8 mouse cellular contexts compared by ENCODE assay signal in genomic region chr6:115852446-115853090, GRCm38 (mm10). TPM values are rescaled to one million over a fixed set of nuclear protein-coding genes. Genes with fewer than 3 reads are reported as not detected.
A peak's percentile ranks its signal among the peaks of the same experiment; 100 is the strongest.
DNase-seq lines count a peak whose midpoint lies in the region; ATAC-seq and TF ChIP-seq lines count a peak whose summit lies in the region.

No protein-coding gene starts in this region.

- TF ChIP-seq CTCF in forebrain, postnatal 0 days (IDR thresholded peaks at IDR 0.05; ENCODE audit: low read depth): no peak

- peak overlapping the region; percentile 82 for H3K27ac ChIP-seq in forebrain, postnatal 0 days (ENCODE audit: low read depth, low read length)
- peak overlapping the region; percentile 55 for H3K27ac ChIP-seq in macrophage

- peak; percentile 40 for DNase-seq in kidney, adult 9 months
- no peak for DNase-seq in kidney, adult 8-10 months
- peak; percentile 47 for DNase-seq in NIH3T3 (ENCODE audit: low read depth)
- no peak for DNase-seq in forebrain, postnatal 0 days
- DNase-seq in urinary bladder, postnatal 25 days (ENCODE audit: low spot score): no peak
- DNase-seq in adrenal gland, postnatal 36 days: no peak
- DNase-seq in cerebellum, adult 9-11 months: no peak

- peaks cover 9% of the 10 kb centered on the region; the same call in 1 of the 2 replicates for H3K36me3 ChIP-seq in forebrain, postnatal 0 days (ENCODE audit: insufficient read depth)
- peaks cover 7% of the 10 kb centered on the region; the same call in 1 of the 2 replicates for H3K36me3 ChIP-seq in macrophage (ENCODE audit: inconsistent target)

- no peaks in the 10 kb centered on the region for H3K27me3 ChIP-seq in forebrain, postnatal 0 days (ENCODE audit: insufficient read depth, low read length)

- H3K4me1 ChIP-seq in forebrain, postnatal 0 days (ENCODE audit: insufficient read depth): peaks cover 10% of the 10 kb centered on the region; the same call in 1 of the 2 replicates

- H3K4me2 ChIP-seq in forebrain, postnatal 0 days (ENCODE audit: low read depth): peak overlapping the region; percentile 79

- peak overlapping the region; percentile 62 for H3K4me3 ChIP-seq in forebrain, postnatal 0 days (ENCODE audit: low read depth, low read length)
- H3K4me3 ChIP-seq in macrophage (ENCODE audit: inconsistent target): peak overlapping the region; percentile 83

- H3K79me2 ChIP-seq in macrophage (ENCODE audit: inconsistent target): peaks cover 22% of the 10 kb centered on the region

- WGBS in forebrain, postnatal 0 days: 5% methylated on average over 20 of the region's 20 CpGs
- WGBS in macrophage (ENCODE audit: missing documents): 3% methylated on average over 20 of the region's 20 CpGs

- H3K9me3 ChIP-seq in forebrain, postnatal 0 days (ENCODE audit: low read length): no peaks in the 10 kb centered on the region

- ATAC-seq in forebrain, postnatal 0 days: no peak

- H3K9ac ChIP-seq in forebrain, postnatal 0 days: peak overlapping the region; percentile 56

RNA-seq across cellular contexts. Expression of gene Mbd4, which starts 0.6 kb away (rescaled TPM):
- total RNA-seq in forebrain, postnatal 0 days (2014; rRNA removed): 6.6 and 6.7 TPM in 2 replicates
- 4.3 and 6.8 TPM in 2 replicates for polyA plus RNA-seq in forebrain, postnatal 0 days (2015; fragmentation: Nextera tagmentation; extraction: Ambion mirVana)
- 10 to 100 TPM in 16 of 26 experiments, 1 to 10 TPM in 10; 1.9 to 39.9 (median 14.4) TPM for total RNA-seq in macrophage (2018; cell fraction: chromatin; rRNA removed)
- total RNA-seq in macrophage (2018; cell fraction: cytosol; rRNA removed): 1 to 10 TPM; 1.4 to 7.7 (median 4.6) TPM
- 10 to 100 TPM in 13 of 26 experiments, 1 to 10 TPM in 13; 1.5 to 33.5 (median 10.7) TPM for total RNA-seq in macrophage (2018; cell fraction: nucleus; rRNA removed)
- polyA plus RNA-seq in macrophage (2018): 4.7 to 9.4 TPM (median 5.9 TPM) in 3 replicates
- 1 to 10 TPM; 2.4 to 2.6 TPM for total RNA-seq in adrenal gland, postnatal 36 days (2021)

RNA-seq across cellular contexts. Expression of gene Ift122, which starts 0.7 kb away (rescaled TPM):
- total RNA-seq in forebrain, postnatal 0 days (2014; rRNA removed): 27.1 and 32.6 TPM in 2 replicates
- 17.6 and 25.6 TPM in 2 replicates for polyA plus RNA-seq in forebrain, postnatal 0 days (2015; fragmentation: Nextera tagmentation; extraction: Ambion mirVana)
- 10 to 100 TPM in 25 of 26 experiments, 1 to 10 TPM in 1; 7.8 to 51.2 (median 33.7) TPM for total RNA-seq in macrophage (2018; cell fraction: chromatin; rRNA removed)
- 1 to 10 TPM; 4.5 to 8.2 (median 6.4) TPM for total RNA-seq in macrophage (2018; cell fraction: cytosol; rRNA removed)
- 10 to 100 TPM in 20 of 26 experiments, 1 to 10 TPM in 6; 5.9 to 35.6 (median 13.3) TPM for total RNA-seq in macrophage (2018; cell fraction: nucleus; rRNA removed)
- polyA plus RNA-seq in macrophage (2018): 3.6 to 9.3 TPM (median 6.3 TPM) in 3 replicates
- 10 to 100 TPM; 16.3 to 16.7 TPM for total RNA-seq in adrenal gland, postnatal 36 days (2021)

RNA-seq across cellular contexts. Expression of gene Efcab12, which starts 14.4 kb away (rescaled TPM):
- total RNA-seq in forebrain, postnatal 0 days (2014; rRNA removed): 2.4 and 4.4 TPM in 2 replicates
- 1.4 and 1.7 TPM in 2 replicates for polyA plus RNA-seq in forebrain, postnatal 0 days (2015; fragmentation: Nextera tagmentation; extraction: Ambion mirVana)
- 1 to 10 TPM in 4 of 26 experiments, under 1 TPM in 19, not detected in 3; 0.29 to 1.9 (median 0.69) TPM for total RNA-seq in macrophage (2018; cell fraction: chromatin; rRNA removed)
- total RNA-seq in macrophage (2018; cell fraction: cytosol; rRNA removed): under 1 TPM in 25 of 26 experiments, not detected in 1; 0.04 to 0.25 (median 0.11) TPM
- total RNA-seq in macrophage (2018; cell fraction: nucleus; rRNA removed): 1 to 10 TPM in 3 of 26 experiments, under 1 TPM in 19, not detected in 4; 0.18 to 1.2 (median 0.63) TPM
- polyA plus RNA-seq in macrophage (2018): 0.16 to 0.32 TPM in 2 of 3 replicates, not detected in the other
- total RNA-seq in adrenal gland, postnatal 36 days (2021): under 1 TPM; 0.36 to 0.86 TPM

RNA-seq across cellular contexts. Expression of gene Rpl32, which starts 44.0 kb away (rescaled TPM):
- total RNA-seq in forebrain, postnatal 0 days (2014; rRNA removed): 1,524 and 2,855 TPM in 2 replicates
- 1,212 and 1,517 TPM in 2 replicates for polyA plus RNA-seq in forebrain, postnatal 0 days (2015; fragmentation: Nextera tagmentation; extraction: Ambion mirVana)
- total RNA-seq in macrophage (2018; cell fraction: chromatin; rRNA removed): 100 to 1,000 TPM in 1 of 26 experiments, 10 to 100 TPM in 25; 13.8 to 306 (median 24.5) TPM
- total RNA-seq in macrophage (2018; cell fraction: cytosol; rRNA removed): 1,000 to 10,000 TPM in 14 of 26 experiments, 100 to 1,000 TPM in 12; 650 to 2,033 (median 1,073) TPM
- total RNA-seq in macrophage (2018; cell fraction: nucleus; rRNA removed): 100 to 1,000 TPM in 20 of 26 experiments, 10 to 100 TPM in 6; 80.9 to 229 (median 117) TPM
- polyA plus RNA-seq in macrophage (2018): 1,117 to 2,121 TPM (median 1,999 TPM) in 3 replicates
- total RNA-seq in adrenal gland, postnatal 36 days (2021): 1,000 to 10,000 TPM; 1,143 to 1,221 TPM

Comparison
In these comparisons a context has a peak if more than half of its experiments do, and no peak if none do; other contexts are left out.
1. DNase-seq: peak in kidney, adult 9 months (single experiment) and NIH3T3 (single experiment); none in kidney, adult 8-10 months (0 of 2), forebrain, postnatal 0 days (single experiment), urinary bladder, postnatal 25 days (single experiment), adrenal gland, postnatal 36 days (0 of 2) and cerebellum, adult 9-11 months (single experiment).